Mouse (Mus musculus) cortical plate, adult 2 months (tissue): Measurements from ENCODE around the gene Cwf19l1.

Source experiments
- CTCF ChIP-seq: fragments of 200-500 bp; IDR thresholded peaks from 2 replicates; pipeline ENCODE4 v1.5.1; 2011; ENCODE audit warnings: mild to moderate bottlenecking, control low read depth, low read length; ENCODE audit not compliant: insufficient read depth; ENCODE audit errors: extremely low read depth
- POLR2A ChIP-seq: fragments of 200-500 bp; IDR thresholded peaks from 2 replicates; pipeline ENCODE4 v1.6.1; 2011; ENCODE audit warnings: mild to moderate bottlenecking, low read length, control low read depth; ENCODE audit not compliant: insufficient read depth; ENCODE audit errors: extremely low read depth

- TF ChIP-seq CTCF = no peak
- no peak for TF ChIP-seq POLR2A
Measured at GRCm38 (mm10) chr19:44153781-44154180, 18.1 kb upstream of the Cwf19l1 start.
